Mouse (Mus musculus) limb, embryonic 11.5 days (tissue): ENCODE data around the gene 1700022I11Rik. TPM values are rescaled to one million over a fixed set of nuclear protein-coding genes. Genes with fewer than 3 reads are reported as not detected.

ENCODE experiments used
- ATAC-seq: fragments of 200-750 bp; cut with Nextera tagmentation; 2 replicates; pipeline ENCODE4 v1.8.0; 2017; ENCODE audit warnings: low read depth; ENCODE audit not compliant: insufficient number of reproducible peaks, low FRiP score, low TSS enrichment
- DNase-seq: peaks from one replicate; pipeline ENCODE4 v3.0.0-alpha.2; 2015; ENCODE audit warnings: low spot score
- H3K27ac ChIP-seq: fragments of 300-500 bp; sonication (generic); replicated peaks from 2 replicates; pipeline ENCODE4 v1.5.1; 2014; ENCODE audit warnings: low read depth, mild to moderate bottlenecking, low read length
- H3K27me3 ChIP-seq: fragments of 300-500 bp; sonication (generic); 2 replicates; pipeline ENCODE4 v1.6.1; 2014; ENCODE audit warnings: mild to moderate bottlenecking, low read length, mixed read lengths; ENCODE audit not compliant: control insufficient read depth, insufficient read depth
- H3K36me3 ChIP-seq: fragments of 300-500 bp; sonication (generic); 2 replicates; pipeline ENCODE4 v1.6.1; 2014; ENCODE audit warnings: mild to moderate bottlenecking, low read length, moderate library complexity, mixed read lengths; ENCODE audit not compliant: control insufficient read depth, insufficient read depth
- H3K4me1 ChIP-seq: fragments of 300-500 bp; sonication (generic); 2 replicates; pipeline ENCODE4 v1.6.1; 2014; ENCODE audit warnings: low read length, mixed read lengths; ENCODE audit not compliant: control insufficient read depth, insufficient read depth
- H3K4me2 ChIP-seq: fragments of 300-500 bp; sonication (generic); 2 replicates; pipeline ENCODE4 v1.6.1; 2014; ENCODE audit warnings: low read depth, mild to moderate bottlenecking, moderate library complexity; ENCODE audit not compliant: severe bottlenecking
- H3K4me3 ChIP-seq: fragments of 300-500 bp; sonication (generic); 2 replicates; pipeline ENCODE4 v1.5.1; 2014; ENCODE audit warnings: low read depth, low read length
- H3K9ac ChIP-seq: fragments of 300-500 bp; sonication (generic); 2 replicates; pipeline ENCODE4 v1.6.1; 2014; ENCODE audit warnings: mild to moderate bottlenecking, low read length
- H3K9me3 ChIP-seq: fragments of 300-500 bp; sonication (generic); 2 replicates; pipeline ENCODE4 v1.6.1; 2016; ENCODE audit warnings: low read length; ENCODE audit not compliant: control insufficient read depth
- WGBS: fragments of 180-500 bp; shearing (Covaris S2); extraction: QIAGEN DNeasy Blood & Tissue Kit; methylation state at CpG from one replicate; pipeline ENCODE4 v1.1.7; 2014; 5-methylcytosine and 5-hydroxymethylcytosine counted together
- polyA plus RNA-seq: library from polyadenylated mRNA; unstranded; fragments of >200 nt; fragmentation: Nextera tagmentation; extraction: Ambion mirVana; gene quantifications from 2 replicates; pipeline ENCODE4 v1.2.1, GENCODE M21; 2014

1700022I11Rik gene
- polyA plus RNA-seq, 1 experiment from 2014 or later: 0.56 TPM

DNA sequence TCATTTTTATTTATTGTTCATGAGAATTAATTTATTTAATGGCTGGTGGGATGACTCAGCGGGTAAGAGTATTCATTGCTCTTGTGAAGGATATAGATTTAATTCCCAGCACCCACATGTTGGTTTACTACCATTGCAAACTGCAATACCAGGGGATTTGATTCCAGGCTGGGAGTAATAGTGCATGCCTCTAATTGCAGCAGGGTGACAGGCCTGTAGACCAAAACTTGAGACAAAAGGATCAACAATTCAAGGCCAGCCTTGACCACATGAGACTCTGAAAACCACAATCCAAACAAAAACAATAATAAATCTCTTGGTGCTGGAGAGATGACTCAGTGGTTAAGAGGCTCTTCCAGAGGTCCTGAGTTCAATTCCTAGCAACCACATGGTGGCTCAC lies 42.7 kb downstream of the 1700022I11Rik start:
- Histone ChIP-seq H3K4me2 (no peak overlapping the region), H3K36me3 (no peaks in the 10 kb centered on the region; the same call in 1 of the 2 replicates), H3K4me3 (no peak overlapping the region), H3K9ac (no peak overlapping the region), H3K27me3 (no peaks in the 10 kb centered on the region), H3K27ac (no peak overlapping the region), H3K9me3 (no peaks in the 10 kb centered on the region), H3K4me1 (no peaks in the 10 kb centered on the region; the same call in 1 of the 2 replicates)
- no peak for ATAC-seq
- 96% methylated on average over 1 of the region's 1 CpGs for WGBS
- DNase-seq: no peak

DNA sequence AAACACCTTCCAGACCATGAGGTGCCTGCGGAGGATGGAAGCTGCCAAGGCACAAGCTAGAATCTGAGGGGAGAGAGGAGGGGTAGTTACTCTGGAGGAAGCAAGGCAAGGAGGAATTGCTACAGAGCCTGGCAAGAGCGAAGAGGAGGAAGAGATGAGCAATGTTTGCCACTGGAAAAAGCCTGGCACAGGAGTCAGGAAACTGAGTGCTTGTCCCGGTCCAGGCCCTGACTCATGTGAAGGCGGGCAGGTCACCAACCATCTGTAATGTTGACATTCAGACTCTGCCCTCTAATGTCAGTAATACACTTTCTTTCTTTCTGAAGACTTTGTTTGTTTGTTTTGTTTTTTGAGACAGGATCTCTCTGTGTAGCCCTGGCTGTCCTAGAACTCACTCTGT lies 48.8 kb downstream of the 1700022I11Rik start:
- ATAC-seq (no peak), DNase-seq (no peak)
- Histone ChIP-seq H3K4me1 (no peaks in the 10 kb centered on the region), H3K9me3 (no peaks in the 10 kb centered on the region), H3K36me3 (peaks cover 19% of the 10 kb centered on the region), H3K27ac (no peak overlapping the region), H3K9ac (no peak overlapping the region), H3K4me3 (no peak overlapping the region), H3K27me3 (no peaks in the 10 kb centered on the region), H3K4me2 (no peak overlapping the region)
- WGBS: 96% methylated on average over 4 of the region's 4 CpGs

DNA sequence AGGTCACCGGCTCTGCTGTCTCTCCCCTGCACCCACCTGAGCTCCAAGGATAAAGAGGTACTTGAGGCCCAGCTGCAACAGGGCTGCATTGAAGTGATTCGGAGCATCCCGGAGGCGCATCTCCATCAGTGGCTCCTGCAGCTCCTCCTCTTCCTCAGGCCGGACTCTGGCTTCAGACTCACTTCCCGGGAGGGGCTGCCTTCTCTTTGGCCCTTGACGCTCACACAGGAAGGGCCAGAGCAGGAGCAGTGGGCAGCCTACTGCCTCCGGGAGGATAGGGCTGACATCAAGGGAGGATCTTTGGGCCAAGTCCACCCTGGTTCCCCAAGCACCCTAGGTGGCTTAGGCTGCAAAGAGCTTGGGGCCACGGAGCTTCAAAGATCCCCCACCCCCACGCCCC lies 49.8 kb downstream of the 1700022I11Rik start:
- H3K4me1 ChIP-seq: no peaks in the 10 kb centered on the region
- H3K27me3 ChIP-seq: no peaks in the 10 kb centered on the region
- no peak overlapping the region for H3K4me2 ChIP-seq
- no peak overlapping the region for H3K27ac ChIP-seq
- H3K36me3 ChIP-seq: peaks cover 19% of the 10 kb centered on the region
- no peak for ATAC-seq
- no peaks in the 10 kb centered on the region for H3K9me3 ChIP-seq
- 90% methylated on average over 10 of the region's 10 CpGs for WGBS
- H3K9ac ChIP-seq: no peak overlapping the region
- H3K4me3 ChIP-seq: no peak overlapping the region
- DNase-seq: no peak

DNA sequence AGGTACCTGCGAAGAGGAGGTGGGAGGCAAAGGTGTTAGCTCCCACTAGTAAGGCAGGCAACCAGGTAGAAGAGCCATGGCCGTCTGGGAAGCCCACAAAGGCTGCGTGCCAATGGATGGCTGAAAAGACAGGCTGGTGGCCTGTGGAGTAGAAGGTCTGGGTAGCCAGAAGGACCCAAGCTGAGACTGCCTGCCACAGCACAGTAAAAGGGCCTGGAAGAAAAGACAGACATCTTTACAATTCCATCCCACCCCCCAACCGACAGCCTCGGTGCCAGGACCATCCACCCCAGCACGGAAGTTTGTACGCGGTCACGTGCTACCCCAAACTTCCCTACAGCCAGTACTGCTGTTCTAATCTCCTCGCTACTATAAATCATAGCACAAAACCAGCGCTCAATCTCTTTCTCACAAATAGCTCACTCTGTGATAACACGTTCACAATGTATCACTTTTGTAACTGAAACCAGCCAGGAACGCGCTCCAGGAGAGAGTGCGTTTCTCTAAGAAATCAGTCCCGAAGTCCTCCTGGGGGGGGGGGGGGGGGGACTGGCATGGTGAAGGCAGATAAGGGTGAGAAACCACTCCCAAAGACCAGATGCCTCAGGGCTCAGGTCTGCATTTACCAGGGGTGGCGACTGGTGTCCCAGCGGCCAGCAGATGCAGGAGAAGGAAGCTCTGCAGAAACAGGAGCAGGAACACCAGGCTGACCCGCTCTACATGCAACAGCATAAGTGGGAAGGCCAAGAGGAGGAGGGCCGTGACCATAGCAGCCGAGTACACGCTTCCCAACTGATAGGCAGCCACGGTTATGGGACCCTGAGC lies 50.4 kb downstream of the 1700022I11Rik start:
- Histone ChIP-seq H3K27me3 (no peaks in the 10 kb centered on the region), H3K9me3 (no peaks in the 10 kb centered on the region), H3K4me1 (peaks cover 3% of the 10 kb centered on the region; the same call in 1 of the 2 replicates), H3K27ac (no peak overlapping the region), H3K9ac (no peak overlapping the region), H3K36me3 (peaks cover 19% of the 10 kb centered on the region), H3K4me3 (no peak overlapping the region), H3K4me2 (no peak overlapping the region)
- 95% methylated on average over 23 of the region's 23 CpGs for WGBS
- DNase-seq (no peak), ATAC-seq (no peak)

DNA sequence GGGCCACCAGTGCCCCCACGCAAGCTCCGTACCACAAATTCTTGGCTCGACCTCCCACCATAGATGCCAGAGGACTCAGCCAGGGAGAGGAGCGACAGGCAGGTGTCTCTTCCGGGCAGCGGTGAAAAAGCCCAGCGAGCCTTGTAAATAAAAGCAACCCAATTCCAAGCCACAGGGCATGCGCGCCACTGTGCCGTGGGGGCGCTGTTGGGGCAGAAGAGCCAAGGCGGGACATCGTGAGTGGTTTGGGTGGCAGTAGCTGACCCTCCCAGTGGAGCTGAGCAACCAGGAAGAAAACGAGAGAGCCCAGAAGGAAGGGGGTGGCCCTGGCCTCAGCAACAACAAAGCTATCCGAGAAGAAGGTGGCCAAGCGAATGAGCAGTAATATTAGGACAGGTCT lies 51.5 kb downstream of the 1700022I11Rik start:
- Histone ChIP-seq H3K9me3 (no peaks in the 10 kb centered on the region), H3K4me1 (peaks cover 5% of the 10 kb centered on the region; the same call in 1 of the 2 replicates), H3K4me3 (no peak overlapping the region), H3K36me3 (peaks cover 19% of the 10 kb centered on the region), H3K27ac (no peak overlapping the region), H3K4me2 (no peak overlapping the region), H3K9ac (no peak overlapping the region), H3K27me3 (no peaks in the 10 kb centered on the region)
- ATAC-seq: no peak
- DNase-seq: no peak
- 91% methylated on average over 16 of the region's 16 CpGs for WGBS

DNA sequence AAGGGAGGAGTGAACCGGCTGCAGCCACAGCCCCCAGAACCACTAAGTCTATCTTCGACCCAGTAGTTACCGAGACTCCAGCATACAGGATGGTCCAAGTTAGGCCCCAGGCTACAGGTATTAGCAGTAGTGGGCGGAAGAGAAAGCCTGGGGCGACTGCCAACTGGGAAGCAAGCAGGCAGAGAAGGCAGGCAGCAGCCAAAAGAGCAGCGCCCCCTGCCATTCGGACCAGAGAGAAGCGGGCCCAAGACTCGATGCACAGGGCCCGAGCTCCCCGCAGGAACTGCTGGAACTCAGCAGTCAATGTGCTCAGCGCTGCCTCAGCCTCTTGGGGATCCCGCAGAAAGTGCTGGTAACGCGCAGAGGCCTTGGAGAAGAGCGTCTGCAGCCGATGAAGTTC lies 51.9 kb downstream of the 1700022I11Rik start:
- no peak for DNase-seq
- peaks cover 19% of the 10 kb centered on the region for H3K36me3 ChIP-seq
- no peak overlapping the region for H3K4me3 ChIP-seq
- no peak overlapping the region for H3K9ac ChIP-seq
- ATAC-seq: no peak
- 77% methylated on average over 17 of the region's 17 CpGs for WGBS
- peaks cover 5% of the 10 kb centered on the region; the same call in 1 of the 2 replicates for H3K4me1 ChIP-seq
- no peaks in the 10 kb centered on the region for H3K9me3 ChIP-seq
- H3K27me3 ChIP-seq: no peaks in the 10 kb centered on the region
- no peak overlapping the region for H3K27ac ChIP-seq
- no peak overlapping the region for H3K4me2 ChIP-seq

DNA sequence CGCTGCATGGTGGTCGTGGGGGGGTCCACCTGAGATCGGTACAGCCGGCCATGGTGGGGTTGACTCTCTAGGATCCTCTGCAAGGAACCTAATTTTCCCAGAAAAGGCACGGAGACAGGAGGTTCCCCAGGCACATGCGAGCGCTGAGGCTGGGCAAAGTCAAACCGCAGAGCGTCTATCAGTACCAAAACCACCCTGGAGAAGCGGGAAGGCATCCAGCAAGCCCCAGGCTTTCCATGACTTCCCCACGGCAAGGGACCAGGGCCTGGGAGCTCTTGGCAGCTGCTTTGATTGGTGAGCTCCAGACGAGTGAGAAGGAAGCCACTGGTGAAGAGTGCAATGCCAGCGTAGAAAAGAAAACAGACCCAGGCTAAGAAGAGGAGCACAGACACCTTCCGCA lies 55.3 kb downstream of the 1700022I11Rik start:
- H3K27ac ChIP-seq: no peak overlapping the region
- 81% methylated on average over 14 of the region's 14 CpGs for WGBS

DNA sequence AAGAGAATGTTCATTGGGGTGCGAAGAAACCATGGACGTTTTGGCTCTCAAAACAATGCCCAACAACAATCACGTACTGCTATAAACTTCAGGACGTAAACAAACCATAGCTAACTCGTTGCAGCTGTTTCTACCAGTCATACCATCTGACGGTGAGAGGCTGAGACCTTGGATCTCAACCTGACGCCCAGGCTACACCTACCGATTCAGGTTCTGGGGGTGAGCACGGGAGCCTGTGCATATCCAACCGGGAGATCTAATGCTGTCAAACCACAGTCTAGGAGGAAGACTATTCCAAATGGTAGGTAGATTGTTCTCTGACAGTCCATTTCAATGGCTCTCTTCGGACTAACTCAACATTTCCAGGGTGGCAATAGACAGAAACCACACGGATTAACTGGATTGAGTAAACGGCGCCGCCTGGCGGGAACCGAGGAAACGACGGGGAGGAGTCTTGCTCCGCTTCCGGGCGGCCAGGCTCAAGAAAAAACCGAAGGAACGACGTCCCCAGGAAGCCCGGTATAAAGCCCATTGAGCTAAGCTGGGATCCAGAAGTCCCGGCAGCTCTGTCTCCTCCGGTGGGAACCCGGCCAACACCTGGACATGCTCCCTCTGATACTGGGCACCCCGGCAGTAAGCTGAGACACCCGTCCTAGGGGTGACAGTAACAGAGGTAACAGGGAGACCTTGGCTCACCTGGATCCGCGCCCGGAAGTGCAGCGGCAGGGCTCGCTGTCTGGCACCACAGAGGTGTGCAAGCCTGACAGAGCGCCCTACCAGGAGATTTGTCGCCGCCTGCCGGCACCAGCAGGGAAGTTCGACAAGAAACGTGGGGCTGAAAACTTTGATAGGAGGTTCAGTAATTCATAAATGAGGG lies 55.9 kb downstream of the 1700022I11Rik start, which contains the start of gene Pigo:
TSS of gene Pigo (minus strand) at position 736 of the 877 bp plus-strand sequence.
- peaks cover 7% of the 10 kb centered on the region; the same call in 1 of the 2 replicates for H3K4me1 ChIP-seq
- DNase-seq (peak; percentile 95), ATAC-seq (peak; percentile 87)
- H3K27ac ChIP-seq: 0 out of 2 replicates have a peak within 1 kb of the TSS, but pooled peaks have one; percentile 42
- H3K27me3 ChIP-seq: no peaks in the 10 kb centered on the region
- WGBS: 7% methylated on average over 42 of the region's 42 CpGs
- H3K9ac ChIP-seq: peak within 1 kb of the TSS; percentile 69
- H3K4me2 ChIP-seq: peak within 1 kb of the TSS; percentile 75
- peaks cover 19% of the 10 kb centered on the region for H3K36me3 ChIP-seq
- peak within 1 kb of the TSS; percentile 62 for H3K4me3 ChIP-seq
- no peaks in the 10 kb centered on the region for H3K9me3 ChIP-seq

More for the DNA sequence above, 55.3 kb downstream of the 1700022I11Rik start:
- H3K9me3 ChIP-seq: no peaks in the 10 kb centered on the region
- peak overlapping the region; percentile 62 for H3K4me3 ChIP-seq
- H3K4me2 ChIP-seq: peak overlapping the region; percentile 75
- peaks cover 18% of the 10 kb centered on the region for H3K36me3 ChIP-seq
- ATAC-seq (no peak), DNase-seq (no peak)
- H3K4me1 ChIP-seq: peaks cover 5% of the 10 kb centered on the region; the same call in 1 of the 2 replicates
- H3K9ac ChIP-seq: peak overlapping the region; percentile 69; the same call in 1 of the 2 replicates
- H3K27me3 ChIP-seq: no peaks in the 10 kb centered on the region
